Mouse (Mus musculus) neural tube, embryonic 14.5 days (tissue): ENCODE data around the gene Apbb2. TPM values are rescaled to one million over a fixed set of nuclear protein-coding genes. Genes with fewer than 3 reads are reported as not detected.
A peak's percentile ranks its signal among the peaks of the same experiment; 100 is the strongest.

Experiments used
- ATAC-seq: fragments of 200-750 bp; cut with Nextera tagmentation; 2 replicates; pipeline ENCODE4 v1.8.0; 2017; ENCODE audit warnings: low read depth, mild to moderate bottlenecking, moderate TSS enrichment, moderate library complexity
- H3K27ac ChIP-seq: fragments of 300-500 bp; sonication (generic); 2 replicates; pipeline ENCODE4 v1.5.1; 2014; ENCODE audit warnings: low read depth, mild to moderate bottlenecking, control low read depth, low read length, moderate library complexity, mixed read lengths
- H3K27me3 ChIP-seq: fragments of 300-500 bp; sonication (generic); 2 replicates; pipeline ENCODE4 v1.6.1; 2014; ENCODE audit warnings: low read length; ENCODE audit not compliant: control insufficient read depth, insufficient read depth
- H3K36me3 ChIP-seq: fragments of 300-500 bp; sonication (generic); 2 replicates; pipeline ENCODE4 v1.6.1; 2014; ENCODE audit warnings: low read length, mixed read lengths; ENCODE audit not compliant: control insufficient read depth, insufficient read depth
- H3K4me1 ChIP-seq: fragments of 300-500 bp; sonication (generic); 2 replicates; pipeline ENCODE4 v1.6.1; 2014; ENCODE audit warnings: low read length; ENCODE audit not compliant: control insufficient read depth, insufficient read depth
- H3K4me2 ChIP-seq: fragments of 300-500 bp; sonication (generic); 2 replicates; pipeline ENCODE4 v1.6.1; 2014; ENCODE audit warnings: mild to moderate bottlenecking, low read depth, low read length, control low read depth
- H3K4me3 ChIP-seq: fragments of 300-500 bp; sonication (generic); 2 replicates; pipeline ENCODE4 v1.5.1; 2014; ENCODE audit warnings: low read depth, low read length, control low read depth, mixed read lengths
- H3K9ac ChIP-seq: fragments of 300-500 bp; sonication (generic); replicated peaks from 2 replicates; pipeline ENCODE4 v1.6.1; 2014; ENCODE audit warnings: low read depth, mild to moderate bottlenecking, control low read depth, low read length, mixed read lengths
- H3K9me3 ChIP-seq: fragments of 300-500 bp; sonication (generic); 2 replicates; pipeline ENCODE4 v1.6.1; 2016; ENCODE audit warnings: low read length; ENCODE audit not compliant: control insufficient read depth
- WGBS: fragments of 180-500 bp; shearing (Covaris S2); extraction: QIAGEN DNeasy Blood & Tissue Kit; methylation state at CpG from one replicate; pipeline ENCODE4 v1.1.7; 2014; 5-methylcytosine and 5-hydroxymethylcytosine counted together
- polyA plus RNA-seq: library from polyadenylated mRNA; unstranded; fragments of >200 nt; fragmentation: Nextera tagmentation; extraction: Ambion mirVana; gene quantifications from 2 replicates; pipeline ENCODE4 v1.2.1, GENCODE M21; 2014

The Apbb2 gene
- polyA plus RNA-seq, 1 experiment from 2014 or later, result 132 TPM

DNA sequence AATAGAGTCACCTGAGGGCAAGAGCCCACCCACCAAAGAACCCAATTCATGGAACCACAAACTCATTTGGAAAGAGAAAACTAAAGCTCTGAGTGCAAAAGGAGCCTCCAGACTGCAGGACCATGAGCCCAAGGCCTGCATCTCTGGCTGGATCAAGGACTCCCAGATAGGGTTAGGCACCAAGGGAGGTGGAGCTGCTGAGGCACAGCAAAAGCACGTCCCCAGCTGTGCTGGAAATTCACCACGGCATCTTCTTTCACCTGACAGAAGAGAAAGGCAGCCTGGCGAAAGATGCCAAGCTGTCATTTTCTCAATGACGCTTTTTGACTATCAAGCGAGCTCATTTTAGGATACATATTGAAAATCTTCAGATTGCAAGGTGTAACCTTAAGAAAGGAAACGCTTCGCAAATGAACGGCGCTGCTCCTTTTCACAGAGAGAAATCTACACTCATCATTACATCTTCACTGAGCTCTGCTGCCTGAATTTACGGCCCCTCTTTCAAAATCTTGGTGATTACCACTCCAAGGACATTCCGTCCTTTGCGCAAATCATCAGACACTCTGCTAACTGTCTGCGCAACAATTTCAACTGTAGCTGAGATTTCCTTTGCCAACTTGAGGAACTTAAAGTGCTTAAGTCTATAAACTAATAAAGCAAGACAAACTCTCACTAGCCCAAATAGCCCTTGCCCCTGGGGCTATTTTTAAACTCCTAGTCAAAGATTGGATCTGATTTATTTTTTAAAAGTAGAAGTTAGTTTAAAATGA lies 46.3 kb downstream of the Apbb2 start:
- Histone ChIP-seq H3K4me1 (peaks cover 14% of the 10 kb centered on the region; the same call in 1 of the 2 replicates), H3K27ac (no peak overlapping the region), H3K36me3 (no peaks in the 10 kb centered on the region), H3K4me3 (no peak overlapping the region), H3K9me3 (no peaks in the 10 kb centered on the region), H3K27me3 (no peaks in the 10 kb centered on the region), H3K9ac (no peak overlapping the region), H3K4me2 (no peak overlapping the region)
- WGBS, result 50% methylated on average over 13 of the region's 13 CpGs
- no peak for ATAC-seq

DNA sequence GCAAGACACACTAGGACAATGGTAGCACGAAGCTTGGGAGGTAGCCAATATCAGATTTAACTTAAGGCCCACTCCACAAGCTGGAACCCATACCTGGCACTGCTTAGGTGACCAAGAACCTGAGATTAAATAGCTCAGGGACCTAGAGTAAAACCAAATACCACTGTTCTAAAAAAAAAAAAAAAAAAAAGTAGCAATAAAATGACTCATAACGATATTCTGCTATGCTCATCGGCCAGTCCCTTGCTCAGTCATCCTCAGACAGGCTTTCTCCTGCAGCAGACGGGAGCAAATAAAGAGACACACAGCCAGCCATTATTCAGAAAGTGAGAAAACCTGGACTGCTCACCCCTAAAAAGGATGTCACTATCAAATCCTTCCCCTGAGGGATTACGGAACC lies 47.9 kb downstream of the Apbb2 start:
- H3K4me3 ChIP-seq, result no peak overlapping the region
- 91% methylated on average over 5 of the region's 5 CpGs for WGBS
- H3K27me3 ChIP-seq, result no peaks in the 10 kb centered on the region
- no peaks in the 10 kb centered on the region for H3K36me3 ChIP-seq
- no peak for ATAC-seq
- H3K27ac ChIP-seq, result no peak overlapping the region
- H3K9ac ChIP-seq, result no peak overlapping the region
- H3K4me1 ChIP-seq, result peaks cover 14% of the 10 kb centered on the region; the same call in 1 of the 2 replicates
- H3K9me3 ChIP-seq, result no peaks in the 10 kb centered on the region
- no peak overlapping the region for H3K4me2 ChIP-seq

DNA sequence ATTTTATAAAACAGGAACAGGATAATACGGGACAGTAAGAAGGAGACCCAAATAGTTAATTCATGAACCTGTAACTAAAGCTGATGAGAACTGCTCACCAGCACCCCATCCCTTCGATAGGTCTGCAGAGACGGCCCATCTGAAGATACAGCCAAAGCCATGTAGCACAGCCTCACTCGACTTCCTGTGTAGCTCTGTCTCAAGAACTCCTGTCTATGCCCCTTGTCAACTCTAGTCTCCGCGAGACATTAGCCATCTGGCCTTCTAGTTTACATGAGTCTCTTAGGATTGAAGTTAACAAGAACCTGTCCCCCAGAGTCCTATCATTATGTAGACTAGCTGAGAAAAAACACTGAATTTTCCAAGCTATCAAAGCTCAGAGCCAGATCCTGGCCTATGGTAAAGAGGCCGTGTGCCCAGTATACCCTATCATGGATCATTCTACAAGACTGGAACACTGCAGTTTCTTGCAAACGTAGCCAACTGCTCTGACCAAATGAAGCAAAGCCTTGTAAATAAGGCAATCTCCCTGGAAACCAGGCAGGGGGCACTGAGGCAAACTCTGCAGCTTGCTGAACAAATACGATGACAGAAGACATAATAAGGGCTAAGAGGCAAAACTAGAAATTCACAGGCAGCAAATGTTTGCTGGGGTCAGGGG lies 49.3 kb downstream of the Apbb2 start:
- Histone ChIP-seq H3K36me3 (no peaks in the 10 kb centered on the region), H3K4me2 (no peak overlapping the region), H3K4me3 (no peak overlapping the region), H3K4me1 (peaks cover 14% of the 10 kb centered on the region; the same call in 1 of the 2 replicates), H3K27me3 (no peaks in the 10 kb centered on the region), H3K27ac (peak overlapping the region; percentile 12; the same call in 1 of the 2 replicates), H3K9me3 (no peaks in the 10 kb centered on the region), H3K9ac (no peak overlapping the region)
- 50% methylated on average over 9 of the region's 9 CpGs for WGBS
- ATAC-seq, result peak; percentile 32; the same call in 1 of the 2 replicates

- Histone ChIP-seq H3K4me2 (no peak overlapping the region), H3K9ac (no peak overlapping the region), H3K36me3 (no peaks in the 10 kb centered on the region), H3K27ac (no peak overlapping the region), H3K4me3 (no peak overlapping the region), H3K4me1 (peaks cover 14% of the 10 kb centered on the region; the same call in 1 of the 2 replicates), H3K9me3 (no peaks in the 10 kb centered on the region), H3K27me3 (no peaks in the 10 kb centered on the region)
- ATAC-seq, result no peak
- WGBS, result 81% methylated on average over 5 of the region's 5 CpGs
Measured at GRCm38 (mm10) chr5:66568002-66568401, 50.6 kb downstream of the Apbb2 start.

- 93% methylated on average over 6 of the region's 6 CpGs for WGBS
- Histone ChIP-seq H3K9ac (no peak overlapping the region), H3K27me3 (no peaks in the 10 kb centered on the region), H3K4me1 (peaks cover 13% of the 10 kb centered on the region; the same call in 1 of the 2 replicates), H3K36me3 (no peaks in the 10 kb centered on the region), H3K4me3 (no peak overlapping the region), H3K27ac (no peak overlapping the region), H3K4me2 (no peak overlapping the region), H3K9me3 (no peaks in the 10 kb centered on the region)
- ATAC-seq, result no peak
Measured at GRCm38 (mm10) chr5:66567424-66567823, 51.2 kb downstream of the Apbb2 start.

DNA sequence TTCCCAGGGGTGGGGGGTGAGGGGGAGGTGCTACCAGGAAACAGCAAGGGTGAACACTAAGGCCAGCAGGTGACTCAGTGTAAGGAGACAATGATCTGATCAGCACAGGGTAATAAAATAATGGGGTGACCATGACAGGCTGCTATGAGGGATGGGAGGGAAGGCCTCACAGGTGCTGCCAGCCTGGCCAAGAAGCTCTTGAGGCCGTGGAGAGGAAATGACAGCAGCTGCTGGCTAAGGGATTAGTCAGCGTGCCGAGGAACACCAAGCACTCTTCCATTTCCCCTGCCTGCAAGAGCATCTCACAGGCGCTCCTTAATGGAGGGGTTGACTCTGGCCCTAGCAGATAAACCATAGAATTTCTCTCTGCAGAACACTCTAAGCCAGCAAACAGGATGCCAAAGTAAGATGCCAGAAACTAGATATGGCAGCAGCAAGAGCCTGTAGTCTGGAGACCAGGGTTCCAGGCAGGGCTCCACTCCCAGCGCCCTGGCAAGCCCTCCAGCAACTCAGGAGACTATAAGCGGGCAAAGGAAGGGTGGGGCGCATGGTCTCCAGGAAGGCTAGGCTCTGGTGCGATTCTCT lies 58.9 kb downstream of the Apbb2 start:
- Histone ChIP-seq H3K27ac (no peak overlapping the region), H3K36me3 (no peaks in the 10 kb centered on the region), H3K9me3 (no peaks in the 10 kb centered on the region), H3K27me3 (no peaks in the 10 kb centered on the region), H3K4me2 (no peak overlapping the region), H3K4me3 (no peak overlapping the region), H3K9ac (no peak overlapping the region), H3K4me1 (0 out of 2 replicates have a peak, but pooled peaks cover 2% of the 10 kb centered on the region)
- 0 out of 2 replicates have a peak, but pooled peaks have one; percentile 31 for ATAC-seq
- WGBS, result 58% methylated on average over 8 of the region's 8 CpGs

GRCm38 (mm10) chr5:66558094-66558493 lies 60.5 kb downstream of the Apbb2 start:
- 91% methylated on average over 7 of the region's 7 CpGs for WGBS
- no peak overlapping the region for H3K9ac ChIP-seq
- no peak overlapping the region for H3K4me3 ChIP-seq
- no peaks in the 10 kb centered on the region for H3K36me3 ChIP-seq
- 0 out of 2 replicates have a peak, but pooled peaks cover 2% of the 10 kb centered on the region for H3K4me1 ChIP-seq
- H3K27ac ChIP-seq, result no peak overlapping the region
- H3K4me2 ChIP-seq, result no peak overlapping the region
- no peaks in the 10 kb centered on the region for H3K27me3 ChIP-seq
- no peaks in the 10 kb centered on the region for H3K9me3 ChIP-seq
- no peak for ATAC-seq

GRCm38 (mm10) chr5:66553933-66554332 lies 64.7 kb downstream of the Apbb2 start:
- Histone ChIP-seq H3K4me2 (no peak overlapping the region), H3K27ac (no peak overlapping the region), H3K27me3 (no peaks in the 10 kb centered on the region), H3K36me3 (no peaks in the 10 kb centered on the region), H3K4me1 (no peaks in the 10 kb centered on the region), H3K9me3 (no peaks in the 10 kb centered on the region), H3K4me3 (no peak overlapping the region), H3K9ac (no peak overlapping the region)
- ATAC-seq, result no peak

DNA sequence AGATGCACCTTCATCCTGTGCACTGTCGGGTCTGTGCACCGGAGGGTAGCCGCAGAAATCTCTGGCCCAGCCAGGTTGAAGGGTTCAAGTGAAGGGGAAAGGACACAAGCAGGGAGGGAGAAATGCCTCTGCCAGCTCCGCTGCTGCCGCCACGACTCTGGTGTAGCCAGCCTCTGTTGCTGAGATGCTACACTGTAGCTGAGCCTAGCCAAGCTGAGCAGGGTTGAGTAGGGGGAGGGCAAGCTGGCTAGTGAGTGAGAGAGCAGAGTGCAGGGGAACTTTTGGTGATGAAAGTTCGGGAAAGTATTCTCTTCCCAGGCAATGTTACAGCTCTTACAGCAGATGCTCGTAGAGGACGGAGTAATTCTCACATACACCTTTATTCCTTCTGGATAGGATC lies 66.3 kb downstream of the Apbb2 start:
- no peak overlapping the region for H3K4me2 ChIP-seq
- no peak; the same call in 1 of the 2 replicates for ATAC-seq
- H3K4me3 ChIP-seq, result no peak overlapping the region
- no peak overlapping the region for H3K9ac ChIP-seq
- no peaks in the 10 kb centered on the region for H3K9me3 ChIP-seq
- no peak overlapping the region for H3K27ac ChIP-seq
- no peaks in the 10 kb centered on the region for H3K36me3 ChIP-seq
- H3K4me1 ChIP-seq, result no peaks in the 10 kb centered on the region
- no peaks in the 10 kb centered on the region for H3K27me3 ChIP-seq
- 72% methylated on average over 9 of the region's 9 CpGs for WGBS
